In the genomic region with DNA sequence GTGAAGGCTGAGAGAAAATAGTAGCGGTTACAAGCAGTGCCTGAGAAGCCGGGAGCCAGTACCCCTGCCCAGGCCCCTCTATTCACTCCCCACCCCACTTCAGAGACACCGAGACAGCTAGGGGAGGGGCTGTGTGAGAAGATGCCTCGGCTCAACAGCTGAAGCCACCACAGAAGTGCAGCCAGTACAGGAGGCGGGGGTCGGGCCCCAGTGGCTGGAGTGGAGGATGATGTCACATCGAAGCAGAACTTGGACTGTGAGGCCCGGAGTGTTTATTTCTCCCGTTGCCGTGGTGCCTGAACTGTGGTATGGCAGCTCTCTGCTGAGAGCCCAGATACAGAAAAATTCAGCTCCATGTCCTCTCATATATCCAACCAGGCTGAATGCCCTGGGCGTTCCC, we compare ENCODE assay signal across 8 mouse cellular contexts. TPM values are rescaled to one million over a fixed set of nuclear protein-coding genes. Genes with fewer than 3 reads are reported as not detected.
DNase-seq lines count a peak whose midpoint lies in the region; ATAC-seq and TF ChIP-seq lines count a peak whose summit lies in the region.

No protein-coding gene starts in this region.

- TF ChIP-seq CTCF in midbrain, postnatal 0 days (IDR thresholded peaks at IDR 0.05), result no peak

- no peak overlapping the region for H3K4me3 ChIP-seq in forebrain, embryonic 14.5 days (ENCODE audit: low read depth, low read length)
- H3K4me3 ChIP-seq in forebrain, embryonic 13.5 days, result no peak overlapping the region
- H3K4me3 ChIP-seq in embryonic facial prominence, embryonic 14.5 days (ENCODE audit: low read depth, low read length), result no peak overlapping the region
- no peak overlapping the region for H3K4me3 ChIP-seq in hindbrain, embryonic 14.5 days (replicated peaks; ENCODE audit: low read length)
- no peak overlapping the region for H3K4me3 ChIP-seq in midbrain, postnatal 0 days (ENCODE audit: low read depth, low read length)

- no peak overlapping the region for H3K4me2 ChIP-seq in forebrain, embryonic 14.5 days (ENCODE audit: low read length)
- H3K4me2 ChIP-seq in forebrain, embryonic 13.5 days, result no peak overlapping the region
- peak overlapping the region; percentile 28 for H3K4me2 ChIP-seq in embryonic facial prominence, embryonic 14.5 days (ENCODE audit: low read depth, low read length)
- no peak overlapping the region for H3K4me2 ChIP-seq in hindbrain, embryonic 14.5 days (replicated peaks)
- no peak overlapping the region for H3K4me2 ChIP-seq in midbrain, postnatal 0 days (ENCODE audit: low read depth, low read length, poor library complexity, severe bottlenecking)

- H3K36me3 ChIP-seq in forebrain, embryonic 14.5 days (ENCODE audit: control insufficient read depth, insufficient read depth, low read length), result no peaks in the 10 kb centered on the region
- H3K36me3 ChIP-seq in forebrain, embryonic 13.5 days (ENCODE audit: poor library complexity, severe bottlenecking), result no peaks in the 10 kb centered on the region
- H3K36me3 ChIP-seq in embryonic facial prominence, embryonic 14.5 days (ENCODE audit: control insufficient read depth, insufficient read depth, low read length), result no peaks in the 10 kb centered on the region
- H3K36me3 ChIP-seq in hindbrain, embryonic 14.5 days (replicated peaks; ENCODE audit: control insufficient read depth, insufficient read depth), result no peaks in the 10 kb centered on the region
- no peaks in the 10 kb centered on the region for H3K36me3 ChIP-seq in midbrain, postnatal 0 days (ENCODE audit: insufficient read depth, low read length)

- WGBS in forebrain, embryonic 14.5 days, result 34% methylated on average over 11 of the region's 11 CpGs
- WGBS in forebrain, embryonic 13.5 days, result 37% methylated on average over 11 of the region's 11 CpGs
- 28% methylated on average over 11 of the region's 11 CpGs for WGBS in embryonic facial prominence, embryonic 14.5 days
- 36% methylated on average over 11 of the region's 11 CpGs for WGBS in hindbrain, embryonic 14.5 days
- 36% methylated on average over 11 of the region's 11 CpGs for WGBS in midbrain, postnatal 0 days

- ATAC-seq in forebrain, embryonic 14.5 days, result 0 out of 2 replicates have a peak, but pooled peaks have one; percentile 26
- ATAC-seq in forebrain, embryonic 13.5 days, result no peak
- ATAC-seq in embryonic facial prominence, embryonic 14.5 days (ENCODE audit: low read depth), result peak; percentile 88
- peak; percentile 49; the same call in 1 of the 2 replicates for ATAC-seq in hindbrain, embryonic 14.5 days (ENCODE audit: low FRiP score)
- ATAC-seq in midbrain, postnatal 0 days (ENCODE audit: low FRiP score), result peak; percentile 27; the same call in 1 of the 2 replicates

- H3K4me1 ChIP-seq in forebrain, embryonic 14.5 days (ENCODE audit: control insufficient read depth, insufficient read depth, low read length), result no peaks in the 10 kb centered on the region
- peaks cover 7% of the 10 kb centered on the region; the same call in 1 of the 2 replicates for H3K4me1 ChIP-seq in forebrain, embryonic 13.5 days
- H3K4me1 ChIP-seq in embryonic facial prominence, embryonic 14.5 days (ENCODE audit: control insufficient read depth, insufficient read depth, low read length), result peaks cover 11% of the 10 kb centered on the region
- H3K4me1 ChIP-seq in hindbrain, embryonic 14.5 days (replicated peaks; ENCODE audit: control insufficient read depth, insufficient read depth, low read length), result no peaks in the 10 kb centered on the region; the same call in none of the 2 replicates
- no peaks in the 10 kb centered on the region for H3K4me1 ChIP-seq in midbrain, postnatal 0 days (ENCODE audit: insufficient read depth, low read length)

- H3K27ac ChIP-seq in forebrain, embryonic 14.5 days (ENCODE audit: low read depth, low read length), result no peak overlapping the region
- H3K27ac ChIP-seq in forebrain, embryonic 13.5 days, result no peak overlapping the region
- H3K27ac ChIP-seq in embryonic facial prominence, embryonic 14.5 days (replicated peaks; ENCODE audit: low read depth, low read length), result peak overlapping the region; percentile 79; the same call in 1 of the 2 replicates
- no peak overlapping the region for H3K27ac ChIP-seq in hindbrain, embryonic 14.5 days
- no peak overlapping the region for H3K27ac ChIP-seq in midbrain, postnatal 0 days (ENCODE audit: low read depth, low read length)

- no peaks in the 10 kb centered on the region for H3K27me3 ChIP-seq in forebrain, embryonic 14.5 days (replicated peaks; ENCODE audit: control insufficient read depth, insufficient read depth, low read length)
- no peaks in the 10 kb centered on the region for H3K27me3 ChIP-seq in forebrain, embryonic 13.5 days
- no peaks in the 10 kb centered on the region for H3K27me3 ChIP-seq in embryonic facial prominence, embryonic 14.5 days (replicated peaks; ENCODE audit: control insufficient read depth, insufficient read depth, low read length)
- H3K27me3 ChIP-seq in hindbrain, embryonic 14.5 days (ENCODE audit: control insufficient read depth, insufficient read depth, low read length), result no peaks in the 10 kb centered on the region
- no peaks in the 10 kb centered on the region for H3K27me3 ChIP-seq in midbrain, postnatal 0 days (ENCODE audit: insufficient read depth, low read length)

- DNase-seq in forebrain, embryonic 14.5 days (ENCODE audit: low spot score), result no peak
- peak; percentile 86 for DNase-seq in embryonic facial prominence, embryonic 14.5 days (ENCODE audit: low spot score)
- DNase-seq in hindbrain, embryonic 14.5 days (ENCODE audit: low spot score), result no peak
- DNase-seq in midbrain, postnatal 0 days (ENCODE audit: low spot score), result peak; percentile 35
- no peak for DNase-seq in thymus, adult 18-20 months
- no peak for DNase-seq in kidney, adult 9 months
- DNase-seq in left cerebral cortex, adult 9 months (ENCODE audit: low spot score in 2 of 2), result no peak

- H3K9me3 ChIP-seq in forebrain, embryonic 14.5 days (replicated peaks; ENCODE audit: control insufficient read depth, low read length), result no peaks in the 10 kb centered on the region
- H3K9me3 ChIP-seq in forebrain, embryonic 13.5 days (replicated peaks), result no peaks in the 10 kb centered on the region
- H3K9me3 ChIP-seq in embryonic facial prominence, embryonic 14.5 days (ENCODE audit: control insufficient read depth, low read length), result no peaks in the 10 kb centered on the region
- H3K9me3 ChIP-seq in hindbrain, embryonic 14.5 days (ENCODE audit: control insufficient read depth, low read length), result no peaks in the 10 kb centered on the region
- no peaks in the 10 kb centered on the region for H3K9me3 ChIP-seq in midbrain, postnatal 0 days (ENCODE audit: low read length)

- no peak overlapping the region for H3K9ac ChIP-seq in forebrain, embryonic 14.5 days (ENCODE audit: low read length)
- H3K9ac ChIP-seq in forebrain, embryonic 13.5 days, result no peak overlapping the region
- peak overlapping the region; percentile 46 for H3K9ac ChIP-seq in embryonic facial prominence, embryonic 14.5 days (ENCODE audit: low read depth, low read length)
- no peak overlapping the region for H3K9ac ChIP-seq in hindbrain, embryonic 14.5 days
- no peak overlapping the region for H3K9ac ChIP-seq in midbrain, postnatal 0 days (replicated peaks; ENCODE audit: low read length, poor library complexity, severe bottlenecking)

RNA-seq across cellular contexts. Expression of a gene that starts 12.7 kb away (rescaled TPM):
- polyA plus RNA-seq in forebrain, embryonic 14.5 days (2014; fragmentation: Nextera tagmentation; extraction: Ambion mirVana), result not detected in 2 replicates
- 0.44 TPM in 1 of 2 replicates, not detected in the other for polyA plus RNA-seq in forebrain, embryonic 13.5 days (2015; fragmentation: Nextera tagmentation; extraction: Ambion mirVana)
- 1.7 and 2.7 TPM in 2 replicates for polyA plus RNA-seq in embryonic facial prominence, embryonic 14.5 days (2014; fragmentation: Nextera tagmentation; extraction: Ambion mirVana)
- not detected in 2 replicates for polyA plus RNA-seq in hindbrain, embryonic 14.5 days (2014; fragmentation: Nextera tagmentation; extraction: Ambion mirVana)
- 0.28 TPM in 1 of 2 replicates, not detected in the other for total RNA-seq in midbrain, postnatal 0 days (2014; rRNA removed)
- polyA plus RNA-seq in midbrain, postnatal 0 days (2015; fragmentation: Nextera tagmentation; extraction: Ambion mirVana), result 0.25 TPM in 1 of 2 replicates, not detected in the other

RNA-seq across cellular contexts. Expression of a gene that starts 13.1 kb away (rescaled TPM):
- polyA plus RNA-seq in forebrain, embryonic 14.5 days (2014; fragmentation: Nextera tagmentation; extraction: Ambion mirVana), result 3.0 and 4.8 TPM in 2 replicates
- 3.0 and 3.1 TPM in 2 replicates for polyA plus RNA-seq in forebrain, embryonic 13.5 days (2015; fragmentation: Nextera tagmentation; extraction: Ambion mirVana)
- 34.8 and 35.1 TPM in 2 replicates for polyA plus RNA-seq in embryonic facial prominence, embryonic 14.5 days (2014; fragmentation: Nextera tagmentation; extraction: Ambion mirVana)
- polyA plus RNA-seq in hindbrain, embryonic 14.5 days (2014; fragmentation: Nextera tagmentation; extraction: Ambion mirVana), result 5.5 and 6.8 TPM in 2 replicates
- total RNA-seq in midbrain, postnatal 0 days (2014; rRNA removed), result 31.6 and 37.3 TPM in 2 replicates
- polyA plus RNA-seq in midbrain, postnatal 0 days (2015; fragmentation: Nextera tagmentation; extraction: Ambion mirVana), result 7.5 and 8.7 TPM in 2 replicates

RNA-seq across cellular contexts. Expression of a gene that starts 55.5 kb away (rescaled TPM):
- 19.0 and 26.7 TPM in 2 replicates for polyA plus RNA-seq in forebrain, embryonic 14.5 days (2014; fragmentation: Nextera tagmentation; extraction: Ambion mirVana)
- 10.9 and 13.7 TPM in 2 replicates for polyA plus RNA-seq in forebrain, embryonic 13.5 days (2015; fragmentation: Nextera tagmentation; extraction: Ambion mirVana)
- polyA plus RNA-seq in embryonic facial prominence, embryonic 14.5 days (2014; fragmentation: Nextera tagmentation; extraction: Ambion mirVana), result 6.4 and 8.3 TPM in 2 replicates
- polyA plus RNA-seq in hindbrain, embryonic 14.5 days (2014; fragmentation: Nextera tagmentation; extraction: Ambion mirVana), result 57.3 and 65.9 TPM in 2 replicates
- 145 and 192 TPM in 2 replicates for total RNA-seq in midbrain, postnatal 0 days (2014; rRNA removed)
- polyA plus RNA-seq in midbrain, postnatal 0 days (2015; fragmentation: Nextera tagmentation; extraction: Ambion mirVana), result 110 and 114 TPM in 2 replicates

Comparison
In these comparisons a context has a peak if more than half of its experiments do, and no peak if none do; other contexts are left out.
1. DNase-seq: peak in embryonic facial prominence, embryonic 14.5 days (single experiment) and midbrain, postnatal 0 days (single experiment); none in forebrain, embryonic 14.5 days (single experiment), hindbrain, embryonic 14.5 days (single experiment), thymus, adult 18-20 months (0 of 2), kidney, adult 9 months (single experiment) and left cerebral cortex, adult 9 months (0 of 2).